Mouse (Mus musculus) central nervous system, embryonic 11.5 days (tissue): Measurements from ENCODE around the gene Cenpc1. TPM values are rescaled to one million over a fixed set of nuclear protein-coding genes. Genes with fewer than 3 reads are reported as not detected.

Experiments
- polyA plus RNA-seq: library from polyadenylated mRNA; depleted of rRNA; stranded (reverse); fragments of >200 nt; gene quantifications from 2 replicates; pipeline ENCODE4 v1.2.3, GENCODE M21; 2012; rRNA removed

Cenpc1 gene
- polyA plus RNA-seq: 27.4 and 28.0 TPM in 2 replicates

GRCm38 (mm10) chr5:86065101-86065875 is at the start of gene Cenpc1:
TSS of gene Cenpc1 (minus strand) at chr5:86065583.

DNA sequence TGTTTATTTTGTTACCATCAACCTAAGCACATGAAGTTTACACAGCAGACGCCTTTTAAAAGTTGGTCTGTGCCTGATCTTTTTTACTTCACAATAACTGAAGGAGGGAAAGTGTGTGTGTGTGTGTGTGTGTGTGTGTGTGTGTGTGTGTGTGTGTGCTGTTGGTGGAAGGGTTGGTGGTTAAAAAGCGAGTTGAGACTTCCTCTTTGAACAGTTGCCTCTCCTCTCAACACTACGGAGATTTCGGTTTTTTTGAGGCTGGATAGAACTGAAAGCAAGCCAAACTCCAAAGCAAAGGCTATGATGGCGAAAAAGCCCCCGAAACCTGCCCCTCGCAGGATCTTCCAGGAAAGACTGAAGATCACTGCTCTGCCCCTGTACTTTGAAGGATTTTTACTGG is 6.2 kb upstream of the Cenpc1 start, which contains the start of gene Stap1:
Stap1 (plus strand) TSS at position 209 of the 400 bp plus-strand sequence.

Other genes with a start within 250 kb of the Cenpc1 start
- gene Stap1, start 6.2 kb upstream of the Cenpc1 start, polyA plus RNA-seq: 0.12 TPM in 2 replicates
- 9.6 and 15.7 TPM in 2 replicates for gene Uba6, start 107.2 kb upstream of the Cenpc1 start, polyA plus RNA-seq
- not detected in 2 replicates for gene Gnrhr, start 132.3 kb upstream of the Cenpc1 start, polyA plus RNA-seq
- gene Tmprss11c, start 223.7 kb upstream of the Cenpc1 start, polyA plus RNA-seq: not detected in 2 replicates